ENCODE assay signal across 25 mouse cellular contexts in the genomic region with DNA sequence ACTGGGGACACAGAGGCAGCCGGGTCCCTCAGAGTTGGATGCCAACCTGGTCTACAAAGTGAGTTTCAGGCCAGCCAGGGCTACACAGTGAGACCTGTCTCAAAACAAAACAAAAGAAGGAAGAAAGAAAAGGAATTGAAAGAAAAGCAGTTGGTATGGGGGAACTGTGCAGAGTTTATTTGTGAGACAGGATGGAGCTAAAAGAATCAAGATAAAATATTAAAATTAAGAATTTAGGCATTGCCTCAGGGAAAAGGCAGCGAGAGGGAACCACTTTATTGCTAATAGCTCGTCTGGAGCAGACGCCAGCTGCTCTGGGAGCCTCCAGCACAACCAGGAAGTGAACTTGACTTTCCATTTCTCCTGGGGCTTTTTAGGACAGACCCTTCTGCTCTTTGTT. TPM values are rescaled to one million over a fixed set of nuclear protein-coding genes. Genes with fewer than 3 reads are reported as not detected.
A peak's percentile ranks its signal among the peaks of the same experiment; 100 is the strongest.
DNase-seq lines count a peak whose midpoint lies in the region; ATAC-seq and TF ChIP-seq lines count a peak whose summit lies in the region.
"Had no signal": no experiment of that assay in that cellular context is flagged by ENCODE, and none has a peak within 500 bp of the region (broad histone marks: within the 10 kb centered on the region; RNA-seq: fewer than 3 reads in every experiment).

No protein-coding gene starts in this region.

- H3K27ac ChIP-seq in CH12.LX (ENCODE audit: insufficient read depth, low read depth) = no peak overlapping the region
- peak overlapping the region; percentile 70 for H3K27ac ChIP-seq in liver, embryonic 16.5 days (ENCODE audit: low read length)
- H3K27ac ChIP-seq: embryonic facial prominence, embryonic 12.5 days; heart, embryonic 10.5 days; hindbrain, embryonic 13.5 days; limb, embryonic 10.5 days; stomach, postnatal 0 days had no signal

- ATAC-seq in liver, embryonic 16.5 days (ENCODE audit: low read depth) = no peak
- no peak for ATAC-seq in megakaryocyte-erythroid progenitor cell, adult 5-6 weeks (replicated peaks; ENCODE audit: low FRiP score, low TSS enrichment, poor library complexity, severe bottlenecking)
- ATAC-seq: CD4-positive, CD25-positive, alpha-beta regulatory T cell, adult 4 months; forebrain, embryonic 14.5 days had no signal

- 55% methylated on average over 4 of the region's 4 CpGs for WGBS in liver, embryonic 16.5 days (ENCODE audit: insufficient replicate concordance)

- dilution Hi-C loops in CH12.LX (cut with MboI; ENCODE audit: extremely low pct_ligation_motif_present, extremely low pct_unique_long_range_greater_than_20kb, low sequenced_read_pairs) = no loop called here

- peak; percentile 31 for DNase-seq in kidney, postnatal 10 days
- no peak for DNase-seq in kidney, adult 18-20 months
- DNase-seq in A20 (ENCODE audit: low read depth, low spot score) = peak; percentile 75
- DNase-seq in CH12.LX (ENCODE audit: extremely low read depth) = no peak
- no peak for DNase-seq in adrenal gland, postnatal 14 days
- no peak for DNase-seq in layer of hippocampus, postnatal 14 days (ENCODE audit: low spot score in 2 of 2)
- DNase-seq: adrenal gland, postnatal 36 days; cerebellum, adult 18-20 months; gastrocnemius, postnatal 36 days; heart, postnatal 10 days; kidney, adult 11 months; kidney, postnatal 4 days; layer of hippocampus, adult 9-11 months; lung, adult 2 months had no signal

- no peaks in the 10 kb centered on the region for H3K9me3 ChIP-seq in CH12.LX (replicated peaks; ENCODE audit: low read length)
- no peaks in the 10 kb centered on the region for H3K9me3 ChIP-seq in liver, embryonic 16.5 days (replicated peaks; ENCODE audit: control insufficient read depth, low read length)
- H3K9me3 ChIP-seq: embryonic facial prominence, embryonic 12.5 days; G1E; heart, embryonic 10.5 days; hindbrain, embryonic 13.5 days; limb, embryonic 10.5 days had no signal

- peak overlapping the region; percentile 40; the same call in 1 of the 2 replicates for H3K9ac ChIP-seq in CH12.LX (ENCODE audit: insufficient read depth, low read depth)
- no peak overlapping the region for H3K9ac ChIP-seq in liver, embryonic 16.5 days (ENCODE audit: low read depth, low read length)
- H3K9ac ChIP-seq: embryonic facial prominence, embryonic 12.5 days; hindbrain, embryonic 13.5 days had no signal

- peaks cover 10% of the 10 kb centered on the region for H3K79me2 ChIP-seq in CH12.LX (replicated peaks; ENCODE audit: control insufficient read depth, extremely low read depth, insufficient read depth, poor library complexity, severe bottlenecking)

- in situ Hi-C loops in CH12.LX (cut with MboI; ENCODE audit: low pct_ligation_motif_present, low pct_unique_long_range_greater_than_20kb, low sequenced_read_pairs) = no loop called here

- peaks cover 0 to 49% of the 10 kb centered on the region in 2 experiments; a peak in 2 of 4 replicates for H3K4me1 ChIP-seq in CH12.LX (ENCODE audit: control insufficient read depth in 1 of 2, insufficient read depth in 2 of 2)
- H3K4me1 ChIP-seq in liver, embryonic 16.5 days (ENCODE audit: control insufficient read depth, low read depth, low read length) = peaks cover 22% of the 10 kb centered on the region

- peak overlapping the region; percentile 84 for H3K4me2 ChIP-seq in CH12.LX (ENCODE audit: insufficient read depth, low read depth, poor library complexity, severe bottlenecking)
- no peak overlapping the region for H3K4me2 ChIP-seq in liver, embryonic 16.5 days (ENCODE audit: low read depth, low read length)
- H3K4me2 ChIP-seq: embryonic facial prominence, embryonic 12.5 days; hindbrain, embryonic 13.5 days; midbrain, embryonic 11.5 days had no signal

- peak; percentile 85 for TF ChIP-seq EP300 in CH12.LX (IDR thresholded peaks at IDR 0.05; ENCODE audit: low read length)

- peaks cover 15 to 23% of the 10 kb centered on the region in 2 experiments for H3K36me3 ChIP-seq in CH12.LX (replicated peaks in 1 of 2; ENCODE audit: control insufficient read depth in 1 of 2, insufficient read depth in 1 of 2, low read length in 1 of 2)
- peaks cover 13% of the 10 kb centered on the region for H3K36me3 ChIP-seq in liver, embryonic 16.5 days (ENCODE audit: control insufficient read depth, insufficient read depth)

- H3K27me3 ChIP-seq in CH12.LX (replicated peaks) = no peaks in the 10 kb centered on the region
- no peaks in the 10 kb centered on the region for H3K27me3 ChIP-seq in liver, embryonic 16.5 days (ENCODE audit: control insufficient read depth, insufficient read depth, low read depth, low read length)
- H3K27me3 ChIP-seq: embryonic facial prominence, embryonic 12.5 days; hindbrain, embryonic 13.5 days had no signal

- no peak for TF ChIP-seq POLR2A in CH12.LX (IDR thresholded peaks at IDR 0.05; ENCODE audit: low read depth, low read length)

- no peak overlapping the region for H3K4me3 ChIP-seq in CH12.LX (replicated peaks in 1 of 3; ENCODE audit: low read depth in 2 of 3, low read length in 2 of 3, poor library complexity in 1 of 3)
- no peak overlapping the region for H3K4me3 ChIP-seq in liver, embryonic 16.5 days (ENCODE audit: low read depth, low read length)
- H3K4me3 ChIP-seq: embryonic facial prominence, embryonic 12.5 days; heart, embryonic 10.5 days; hindbrain, embryonic 13.5 days; limb, embryonic 10.5 days had no signal

- no peak for TF ChIP-seq CTCF in CH12.LX (conservative IDR thresholded peaks at IDR 0.05 in 1 of 2, IDR thresholded peaks at IDR 0.05 in 1 of 2; ENCODE audit: low read depth in 2 of 2, low read length in 2 of 2)

- TF ChIP-seq RAD21 in CH12.LX (IDR thresholded peaks at IDR 0.05; ENCODE audit: low read depth, low read length) = no peak

TF ChIP-seq in CH12.LX, 34 proteins besides CTCF, POLR2A, EP300 and RAD21:
- no peak for TF ChIP-seq ZKSCAN1 (IDR thresholded peaks at IDR 0.05; ENCODE audit: borderline replicate concordance, low read depth, low read length)
- TF ChIP-seq TBP (conservative IDR thresholded peaks at IDR 0.05; ENCODE audit: low read depth, low read length) = no peak
- no peak for TF ChIP-seq MAFK (IDR thresholded peaks at IDR 0.05; ENCODE audit: insufficient replicate concordance, low read length)
- TF ChIP-seq CHD2 (IDR thresholded peaks at IDR 0.05; ENCODE audit: low read length) = no peak
- TF ChIP-seq CHD1 (IDR thresholded peaks at IDR 0.05; ENCODE audit: low read depth, low read length) = 0 out of 2 replicates have a peak, but pooled peaks have one; percentile 62
- TF ChIP-seq SMC3 (IDR thresholded peaks at IDR 0.05; ENCODE audit: low read depth, low read length) = no peak
- no peak for TF ChIP-seq PAX5 (IDR thresholded peaks at IDR 0.05; ENCODE audit: low read length)
- no peak for TF ChIP-seq MAX (IDR thresholded peaks at IDR 0.05; ENCODE audit: low read length)
- TF ChIP-seq TCF12 (IDR thresholded peaks at IDR 0.05; ENCODE audit: low read depth, low read length) = 0 out of 2 replicates have a peak, but pooled peaks have one; percentile 19
- no peak for TF ChIP-seq USF2 (conservative IDR thresholded peaks at IDR 0.05; ENCODE audit: low read depth, low read length)
- peak; percentile 72 for TF ChIP-seq ELF1 (IDR thresholded peaks at IDR 0.05; ENCODE audit: low read depth, low read length)
- no peak for TF ChIP-seq HCFC1 (IDR thresholded peaks at IDR 0.05; ENCODE audit: low read depth, low read length)
- no peak for TF ChIP-seq NELFE (IDR thresholded peaks at IDR 0.05; ENCODE audit: low read depth, low read length)
- TF ChIP-seq BHLHE40 (IDR thresholded peaks at IDR 0.05; ENCODE audit: low read depth, low read length) = no peak
- TF ChIP-seq E2F4 (IDR thresholded peaks at IDR 0.05; ENCODE audit: insufficient replicate concordance, low read depth, low read length) = no peak
- no peak for TF ChIP-seq JUND (conservative IDR thresholded peaks at IDR 0.05; ENCODE audit: low read depth, low read length)
- no peak for TF ChIP-seq MYC (IDR thresholded peaks at IDR 0.05; ENCODE audit: low read depth, low read length)
- no peak for TF ChIP-seq MEF2A (IDR thresholded peaks at IDR 0.05; ENCODE audit: borderline replicate concordance, low read depth, low read length)
- no peak for TF ChIP-seq USF1 (IDR thresholded peaks at IDR 0.05; ENCODE audit: low read depth, low read length)
- TF ChIP-seq MXI1 (IDR thresholded peaks at IDR 0.05; ENCODE audit: low read depth, low read length) = no peak
- peak; percentile 81 for TF ChIP-seq IRF4 (IDR thresholded peaks at IDR 0.05; ENCODE audit: low read depth, low read length)
- TF ChIP-seq GABPA (IDR thresholded peaks at IDR 0.05; ENCODE audit: insufficient replicate concordance, low read depth, low read length) = no peak

RNA-seq across cellular contexts. Expression of gene Mapk1ip1l, which starts 3.9 kb away (rescaled TPM):
- total RNA-seq in CH12.LX (2012; rRNA removed) (36.6 and 43.0 TPM in 2 replicates), CH12.LX (2014; rRNA removed) (46.7 and 51.5 TPM in 2 replicates)
- polyA plus RNA-seq in CH12.LX (2012; ENCODE audit: insufficient read length, low read depth) = 66.6 and 80.9 TPM in 2 replicates
- 27.0 and 30.9 TPM in 2 replicates for polyA plus RNA-seq in liver, embryonic 16.5 days (2015; fragmentation: Nextera tagmentation; extraction: Ambion mirVana)
- total RNA-seq in adrenal gland, postnatal 14 days (2021) = 74.8 and 78.9 TPM in 2 replicates
- total RNA-seq in layer of hippocampus, postnatal 14 days (2021) = 10 to 100 TPM; 69.2 to 71.0 TPM
- 82.4 and 115 TPM in 2 replicates for total RNA-seq in megakaryocyte-erythroid progenitor cell, adult 5-6 weeks (2014; fragmentation: Nextera tagmentation)
- total RNA-seq in megakaryocyte-erythroid progenitor cell, adult 5-6 weeks (2017) = 46.1 and 59.3 TPM in 2 replicates

RNA-seq across cellular contexts. Expression of gene Socs4, which starts 17.4 kb away (rescaled TPM):
- total RNA-seq in CH12.LX (2012; rRNA removed) = 7.0 and 7.3 TPM in 2 replicates
- 12.7 and 13.2 TPM in 2 replicates for total RNA-seq in CH12.LX (2014; rRNA removed)
- 20.7 and 25.1 TPM in 2 replicates for polyA plus RNA-seq in CH12.LX (2012; ENCODE audit: insufficient read length, low read depth)
- 1.8 and 2.2 TPM in 2 replicates for polyA plus RNA-seq in liver, embryonic 16.5 days (2015; fragmentation: Nextera tagmentation; extraction: Ambion mirVana)
- 22.7 and 24.2 TPM in 2 replicates for total RNA-seq in adrenal gland, postnatal 14 days (2021)
- 10 to 100 TPM; 10.7 to 11.2 TPM for total RNA-seq in layer of hippocampus, postnatal 14 days (2021)
- 26.8 and 39.5 TPM in 2 replicates for total RNA-seq in megakaryocyte-erythroid progenitor cell, adult 5-6 weeks (2014; fragmentation: Nextera tagmentation)
- total RNA-seq in megakaryocyte-erythroid progenitor cell, adult 5-6 weeks (2017) = 20.5 and 25.6 TPM in 2 replicates

RNA-seq across cellular contexts. Expression of gene Wdhd1, which starts 17.5 kb away (rescaled TPM):
- total RNA-seq in CH12.LX (2012; rRNA removed) (37.1 and 46.3 TPM in 2 replicates), CH12.LX (2014; rRNA removed) (61.4 and 63.2 TPM in 2 replicates)
- 81.0 and 92.8 TPM in 2 replicates for polyA plus RNA-seq in CH12.LX (2012; ENCODE audit: insufficient read length, low read depth)
- 29.5 and 33.8 TPM in 2 replicates for polyA plus RNA-seq in liver, embryonic 16.5 days (2015; fragmentation: Nextera tagmentation; extraction: Ambion mirVana)
- total RNA-seq in adrenal gland, postnatal 14 days (2021) = 7.1 and 9.8 TPM in 2 replicates
- 1 to 10 TPM; 5.2 to 6.9 TPM for total RNA-seq in layer of hippocampus, postnatal 14 days (2021)
- total RNA-seq in megakaryocyte-erythroid progenitor cell, adult 5-6 weeks (2014; fragmentation: Nextera tagmentation) = 89.1 and 89.8 TPM in 2 replicates
- 121 and 169 TPM in 2 replicates for total RNA-seq in megakaryocyte-erythroid progenitor cell, adult 5-6 weeks (2017)

Comparison
In these comparisons a context has a peak if more than half of its experiments do, and no peak if none do; other contexts are left out.
1. DNase-seq: peak in kidney, postnatal 10 days (single experiment) and A20 (single experiment); none in kidney, adult 18-20 months (single experiment), CH12.LX (single experiment), adrenal gland, postnatal 14 days (single experiment) and layer of hippocampus, postnatal 14 days (0 of 2).